Mouse (Mus musculus) lung, postnatal 0 days (tissue): ENCODE results near the gene Cntn4. TPM values are rescaled to one million over a fixed set of nuclear protein-coding genes. Genes with fewer than 3 reads are reported as not detected.
A peak's percentile ranks its signal among the peaks of the same experiment; 100 is the strongest.

ENCODE experiments used
- ATAC-seq: fragments of 200-750 bp; cut with Nextera tagmentation; 2 replicates; pipeline ENCODE4 v1.8.0; 2017; ENCODE audit warnings: moderate library complexity
- DNase-seq: peaks from one replicate; pipeline ENCODE4 v3.0.0-alpha.2; 2016; ENCODE audit warnings: low spot score
- H3K27ac ChIP-seq: fragments of 300-500 bp; sonication (generic); 2 replicates; pipeline ENCODE4 v1.5.1; 2014; ENCODE audit warnings: antibody characterized with exemption, mild to moderate bottlenecking, low read length, mixed read lengths
- H3K27me3 ChIP-seq: fragments of 300-500 bp; sonication (generic); replicated peaks from 2 replicates; pipeline ENCODE4 v1.6.1; 2014; ENCODE audit warnings: low read length, mixed read lengths; ENCODE audit not compliant: insufficient read depth
- H3K36me3 ChIP-seq: fragments of 300-500 bp; sonication (generic); 2 replicates; pipeline ENCODE4 v1.6.1; 2014; ENCODE audit warnings: low read length, mixed read lengths; ENCODE audit not compliant: insufficient read depth
- H3K4me1 ChIP-seq: fragments of 300-500 bp; sonication (generic); 2 replicates; pipeline ENCODE4 v1.6.1; 2014; ENCODE audit warnings: antibody characterized with exemption, low read depth, low read length, mixed read lengths; ENCODE audit not compliant: insufficient read depth
- H3K4me2 ChIP-seq: fragments of 300-500 bp; sonication (generic); replicated peaks from 2 replicates; pipeline ENCODE4 v1.6.1; 2014; ENCODE audit warnings: low read depth, mild to moderate bottlenecking, low read length, moderate library complexity, mixed read lengths
- H3K4me3 ChIP-seq: fragments of 300-500 bp; sonication (generic); 2 replicates; pipeline ENCODE4 v1.5.1; 2014; ENCODE audit warnings: low read depth, low read length
- H3K9ac ChIP-seq: fragments of 300-500 bp; sonication (generic); replicated peaks from 2 replicates; pipeline ENCODE4 v1.6.1; 2014; ENCODE audit warnings: low read depth, mild to moderate bottlenecking
- H3K9me3 ChIP-seq: fragments of 300-500 bp; sonication (generic); 2 replicates; pipeline ENCODE4 v1.6.1; 2016; ENCODE audit warnings: low read length, mixed read lengths
- CTCF ChIP-seq: IDR thresholded peaks from 2 replicates; pipeline ENCODE4 v1.5.1; 2016; ENCODE audit warnings: antibody characterized with exemption, mild to moderate bottlenecking
- EP300 ChIP-seq: IDR thresholded peaks from 2 replicates; pipeline ENCODE4 v1.6.1; 2016; ENCODE audit warnings: antibody characterized with exemption, mild to moderate bottlenecking, control low read depth
- WGBS: fragments of 180-500 bp; shearing (Covaris S2); extraction: QIAGEN DNeasy Blood & Tissue Kit; methylation state at CpG from one replicate; pipeline ENCODE4 v1.1.7; 2014; 5-methylcytosine and 5-hydroxymethylcytosine counted together
- polyA plus RNA-seq: library from polyadenylated mRNA; unstranded; fragments of >200 nt; fragmentation: Nextera tagmentation; extraction: Ambion mirVana; gene quantifications from 2 replicates; pipeline ENCODE4 v1.2.1, GENCODE M21; 2015

Gene Cntn4
- polyA plus RNA-seq, 1 experiment from 2014 or later = 0.12 TPM

- ATAC-seq (no peak), DNase-seq (no peak)
- WGBS = 42% methylated on average over 2 of the region's 2 CpGs
- Histone ChIP-seq H3K4me2 (no peak overlapping the region), H3K36me3 (no peaks in the 10 kb centered on the region), H3K9ac (no peak overlapping the region), H3K4me3 (no peak overlapping the region), H3K27ac (no peak overlapping the region), H3K27me3 (no peaks in the 10 kb centered on the region), H3K4me1 (no peaks in the 10 kb centered on the region), H3K9me3 (no peaks in the 10 kb centered on the region)
- TF ChIP-seq EP300 (no peak), CTCF (no peak)
Measured at GRCm38 (mm10) chr6:106153530-106153929, 476.1 kb downstream of the Cntn4 start.

GRCm38 (mm10) chr6:106155362-106155761 lies 477.9 kb downstream of the Cntn4 start:
- 91% methylated on average over 3 of the region's 3 CpGs for WGBS
- Histone ChIP-seq H3K27me3 (no peaks in the 10 kb centered on the region), H3K4me3 (no peak overlapping the region), H3K36me3 (no peaks in the 10 kb centered on the region), H3K27ac (no peak overlapping the region), H3K4me2 (no peak overlapping the region), H3K4me1 (no peaks in the 10 kb centered on the region), H3K9ac (no peak overlapping the region), H3K9me3 (no peaks in the 10 kb centered on the region)
- ATAC-seq (no peak), DNase-seq (no peak)
- TF ChIP-seq EP300 (no peak), CTCF (no peak)

GRCm38 (mm10) chr6:106177546-106177945 lies 500.1 kb downstream of the Cntn4 start:
- ATAC-seq = no peak
- WGBS = 84% methylated on average over 5 of the region's 5 CpGs
- Histone ChIP-seq H3K4me3 (no peak overlapping the region), H3K27ac (no peak overlapping the region), H3K9me3 (no peaks in the 10 kb centered on the region), H3K4me2 (no peak overlapping the region), H3K27me3 (no peaks in the 10 kb centered on the region), H3K4me1 (no peaks in the 10 kb centered on the region), H3K36me3 (no peaks in the 10 kb centered on the region), H3K9ac (no peak overlapping the region)
- TF ChIP-seq EP300 = no peak
- TF ChIP-seq CTCF = no peak
- DNase-seq = no peak

GRCm38 (mm10) chr6:106181596-106181995 lies 504.1 kb downstream of the Cntn4 start:
- no peak overlapping the region for H3K4me3 ChIP-seq
- WGBS = 88% methylated on average over 2 of the region's 2 CpGs

GRCm38 (mm10) chr6:106200974-106201373 lies 523.5 kb downstream of the Cntn4 start:
- no peak overlapping the region for H3K9ac ChIP-seq
- no peaks in the 10 kb centered on the region for H3K4me1 ChIP-seq
- no peak overlapping the region for H3K4me2 ChIP-seq
- no peak for ATAC-seq
- H3K9me3 ChIP-seq = no peaks in the 10 kb centered on the region
- H3K36me3 ChIP-seq = no peaks in the 10 kb centered on the region
- 45% methylated on average over 1 of the region's 1 CpGs for WGBS
- TF ChIP-seq CTCF (no peak), EP300 (no peak)
- no peak overlapping the region for H3K27ac ChIP-seq
- no peaks in the 10 kb centered on the region for H3K27me3 ChIP-seq
- no peak overlapping the region for H3K4me3 ChIP-seq
- no peak for DNase-seq

More at GRCm38 (mm10) chr6:106181596-106181995, 504.1 kb downstream of the Cntn4 start:
- H3K36me3 ChIP-seq = no peaks in the 10 kb centered on the region
- H3K4me2 ChIP-seq = no peak overlapping the region
- no peak overlapping the region for H3K9ac ChIP-seq
- no peaks in the 10 kb centered on the region for H3K4me1 ChIP-seq
- no peak for DNase-seq
- no peaks in the 10 kb centered on the region for H3K9me3 ChIP-seq
- no peaks in the 10 kb centered on the region for H3K27me3 ChIP-seq
- no peak for TF ChIP-seq EP300
- TF ChIP-seq CTCF = no peak
- no peak overlapping the region for H3K27ac ChIP-seq
- no peak for ATAC-seq

GRCm38 (mm10) chr6:106207401-106207800 lies 529.9 kb downstream of the Cntn4 start:
- no peaks in the 10 kb centered on the region for H3K27me3 ChIP-seq
- ATAC-seq (no peak), DNase-seq (peak; percentile 12)
- no peaks in the 10 kb centered on the region for H3K4me1 ChIP-seq
- H3K9ac ChIP-seq = no peak overlapping the region
- H3K4me2 ChIP-seq = no peak overlapping the region
- H3K27ac ChIP-seq = no peak overlapping the region
- no peaks in the 10 kb centered on the region for H3K9me3 ChIP-seq
- no peak overlapping the region for H3K4me3 ChIP-seq
- no peaks in the 10 kb centered on the region for H3K36me3 ChIP-seq
- TF ChIP-seq EP300 = no peak
- no peak for TF ChIP-seq CTCF

GRCm38 (mm10) chr6:106213071-106213470 lies 535.6 kb downstream of the Cntn4 start:
- Histone ChIP-seq H3K9ac (no peak overlapping the region), H3K27me3 (no peaks in the 10 kb centered on the region), H3K4me3 (no peak overlapping the region), H3K4me2 (no peak overlapping the region), H3K36me3 (no peaks in the 10 kb centered on the region), H3K27ac (no peak overlapping the region), H3K9me3 (no peaks in the 10 kb centered on the region), H3K4me1 (no peaks in the 10 kb centered on the region)
- TF ChIP-seq CTCF (no peak), EP300 (no peak)
- DNase-seq (no peak), ATAC-seq (no peak)
- 59% methylated on average over 4 of the region's 4 CpGs for WGBS
